Mouse (Mus musculus) forebrain, embryonic 10.5 days (tissue): Measurements from ENCODE around the gene Gm13769. TPM values are rescaled to one million over a fixed set of nuclear protein-coding genes. Genes with fewer than 3 reads are reported as not detected.
"Not testable (repeated sequence)": the region's sequence is repeated elsewhere in the genome, so short reads cannot be mapped to it uniquely, and the experiment has no call there.

Experiments used
- DNase-seq: peaks from one replicate; pipeline ENCODE4 v3.0.0-alpha.2; 2017; ENCODE audit warnings: low spot score; ENCODE audit errors: extremely low spot score
- H3K27ac ChIP-seq: fragments of 300-500 bp; sonication (generic); 2 replicates; pipeline ENCODE4 v1.5.1; 2016; ENCODE audit warnings: mild to moderate bottlenecking
- H3K27me3 ChIP-seq: fragments of 300-500 bp; sonication (generic); 2 replicates; pipeline ENCODE4 v1.6.1; 2016; ENCODE audit warnings: mild to moderate bottlenecking; ENCODE audit not compliant: poor library complexity, severe bottlenecking
- H3K36me3 ChIP-seq: fragments of 300-500 bp; sonication (generic); replicated peaks from 2 replicates; pipeline ENCODE4 v1.6.1; 2016; ENCODE audit warnings: mild to moderate bottlenecking, moderate library complexity
- H3K4me1 ChIP-seq: fragments of 300-500 bp; sonication (generic); 2 replicates; pipeline ENCODE4 v1.6.1; 2016
- H3K4me3 ChIP-seq: fragments of 300-500 bp; sonication (generic); 2 replicates; pipeline ENCODE4 v1.5.1; 2016; ENCODE audit warnings: mild to moderate bottlenecking, moderate library complexity
- H3K9me3 ChIP-seq: fragments of 300-500 bp; sonication (generic); 2 replicates; pipeline ENCODE4 v1.6.1; 2016; ENCODE audit warnings: mild to moderate bottlenecking, moderate library complexity
- WGBS: fragments of 180-500 bp; shearing (Covaris S2); methylation state at CpG from one replicate; pipeline ENCODE4 v1.1.7; 2016; 5-methylcytosine and 5-hydroxymethylcytosine counted together
- polyA plus RNA-seq: library from polyadenylated mRNA; unstranded; fragments of >200 nt; fragmentation: Nextera tagmentation; extraction: Ambion mirVana; gene quantifications from 2 replicates; pipeline ENCODE4 v1.2.1, GENCODE M21; 2016

Gm13769 gene
- polyA plus RNA-seq: 0.06 TPM in 1 of 2 replicates, not detected in the other

- DNase-seq, H3K9me3 ChIP-seq, H3K36me3 ChIP-seq, H3K4me1 ChIP-seq, H3K27me3 ChIP-seq, H3K4me3 ChIP-seq, H3K27ac ChIP-seq: not testable (repeated sequence)
- WGBS: no CpG with 5 or more reads among the region's 6 CpGs
These were observed at the start of gene Gm13769 for GRCm38 (mm10) chr2:90321900-90322299. Gm13769 (plus strand) TSS chr2:90322200.

- H3K4me3 ChIP-seq: no peak within 1 kb of the TSS
- WGBS: 83% methylated on average over 6 of the region's 6 CpGs
- no peaks in the 10 kb centered on the region for H3K4me1 ChIP-seq
- H3K36me3 ChIP-seq: no peaks in the 10 kb centered on the region
- H3K9me3 ChIP-seq: no peaks in the 10 kb centered on the region
- H3K27ac ChIP-seq: no peak within 1 kb of the TSS
- DNase-seq: no peak
- no peaks in the 10 kb centered on the region for H3K27me3 ChIP-seq
These were observed 29.3 kb upstream of the Gm13769 start, which contains the start of gene Olfr1272 for GRCm38 (mm10) chr2:90292741-90293140. Olfr1272 (minus strand) TSS chr2:90292841.

- WGBS: no CpG with 5 or more reads among the region's 4 CpGs
- not testable (repeated sequence) for H3K36me3 ChIP-seq, H3K4me1 ChIP-seq, H3K4me3 ChIP-seq, H3K9me3 ChIP-seq, DNase-seq, H3K27ac ChIP-seq, H3K27me3 ChIP-seq
These were observed 24.7 kb downstream of the Gm13769 start for GRCm38 (mm10) chr2:90346694-90347093.

GRCm38 (mm10) chr2:90351047-90351446 lies 29.0 kb downstream of the Gm13769 start:
- not testable (repeated sequence) for H3K4me3 ChIP-seq, H3K36me3 ChIP-seq, H3K9me3 ChIP-seq, H3K27ac ChIP-seq, H3K4me1 ChIP-seq, H3K27me3 ChIP-seq, DNase-seq
- WGBS: no CpG with 5 or more reads among the region's 6 CpGs

- WGBS: no CpG with 5 or more reads among the region's 3 CpGs
- DNase-seq, H3K9me3 ChIP-seq, H3K27ac ChIP-seq, H3K4me1 ChIP-seq, H3K4me3 ChIP-seq, H3K27me3 ChIP-seq, H3K36me3 ChIP-seq: not testable (repeated sequence)
These were observed 29.5 kb downstream of the Gm13769 start for GRCm38 (mm10) chr2:90351540-90351939.

GRCm38 (mm10) chr2:90359229-90359628 lies 37.2 kb downstream of the Gm13769 start:
- not testable (repeated sequence) for H3K4me3 ChIP-seq, H3K9me3 ChIP-seq, DNase-seq, H3K4me1 ChIP-seq, H3K27me3 ChIP-seq, H3K27ac ChIP-seq, H3K36me3 ChIP-seq
- no CpG with 5 or more reads among the region's 5 CpGs for WGBS

- H3K9me3 ChIP-seq, H3K4me3 ChIP-seq, H3K27ac ChIP-seq, H3K36me3 ChIP-seq, H3K27me3 ChIP-seq, H3K4me1 ChIP-seq, DNase-seq: not testable (repeated sequence)
- WGBS: no CpG with 5 or more reads among the region's 4 CpGs
These were observed 38.2 kb downstream of the Gm13769 start for GRCm38 (mm10) chr2:90360199-90360598.

Other genes with a start within 250 kb of the Gm13769 start
- gene Olfr1269, start 200.8 kb upstream of the Gm13769 start, polyA plus RNA-seq: not detected in 2 replicates
- not detected in 2 replicates for gene Olfr32, start 179.9 kb upstream of the Gm13769 start, polyA plus RNA-seq
- gene Olfr1270, start 169.1 kb upstream of the Gm13769 start, polyA plus RNA-seq: not detected in 2 replicates
- gene Olfr1506, start 97.7 kb upstream of the Gm13769 start, polyA plus RNA-seq: not detected in 2 replicates
- not detected in 2 replicates for gene Olfr142, start 64.6 kb upstream of the Gm13769 start, polyA plus RNA-seq
- not detected in 2 replicates for gene Olfr1271, start 51.2 kb upstream of the Gm13769 start, polyA plus RNA-seq
- not detected in 2 replicates for gene Olfr1272, start 29.4 kb upstream of the Gm13769 start, polyA plus RNA-seq
- gene Olfr1274-ps, start 76.5 kb downstream of the Gm13769 start, polyA plus RNA-seq: not detected in 2 replicates